Mouse (Mus musculus) thymus, adult 2 months (tissue): Measurements from ENCODE around the gene Npr2. TPM values are rescaled to one million over a fixed set of nuclear protein-coding genes. Genes with fewer than 3 reads are reported as not detected.

Source experiments
- DNase-seq: peaks from one replicate; pipeline ENCODE4 v3.0.0; 2021
- H3K27ac ChIP-seq: fragments of 200-500 bp; 2 replicates; pipeline ENCODE4 v1.5.1; 2012; ENCODE audit warnings: low read length, control low read depth; ENCODE audit not compliant: control insufficient read depth, insufficient read depth
- H3K27me3 ChIP-seq: fragments of 200-500 bp; 2 replicates; pipeline ENCODE4 v1.6.1; 2012; ENCODE audit warnings: mild to moderate bottlenecking, low read length, moderate library complexity, mixed read lengths; ENCODE audit not compliant: control insufficient read depth, insufficient read depth
- H3K36me3 ChIP-seq: fragments of 200-500 bp; 2 replicates; pipeline ENCODE4 v1.6.1; 2012; ENCODE audit warnings: mild to moderate bottlenecking, low read length, moderate library complexity; ENCODE audit not compliant: control insufficient read depth, insufficient read depth
- H3K4me1 ChIP-seq: fragments of 200-500 bp; replicated peaks from 2 replicates; pipeline ENCODE4 v1.6.1; 2012; ENCODE audit warnings: low read length; ENCODE audit not compliant: control insufficient read depth, insufficient read depth
- H3K4me3 ChIP-seq: fragments of 200-500 bp; 2 replicates; pipeline ENCODE4 v1.5.1; 2012; ENCODE audit warnings: mild to moderate bottlenecking, low read length, control low read depth, moderate library complexity; ENCODE audit not compliant: control insufficient read depth, insufficient read depth
- CTCF ChIP-seq: fragments of 200-500 bp; IDR thresholded peaks from 2 replicates; pipeline ENCODE4 v1.5.1; 2012; ENCODE audit warnings: mild to moderate bottlenecking, control low read depth, low read length, moderate library complexity, borderline replicate concordance; ENCODE audit not compliant: control insufficient read depth, poor library complexity, insufficient read depth; ENCODE audit errors: extremely low read depth
- POLR2A ChIP-seq: fragments of 200-500 bp; IDR thresholded peaks from 2 replicates; pipeline ENCODE4 v1.6.1; 2012; ENCODE audit warnings: mild to moderate bottlenecking, low read length, control low read depth, moderate library complexity; ENCODE audit not compliant: control insufficient read depth, poor library complexity, insufficient read depth; ENCODE audit errors: extremely low read depth
- WGBS: fragments of 180-500 bp; shearing (Covaris S2); methylation state at CpG from one replicate; pipeline ENCODE4 v1.1.7; 2018; 5-methylcytosine and 5-hydroxymethylcytosine counted together
- polyA plus RNA-seq: library from polyadenylated mRNA; depleted of rRNA; stranded (reverse); fragments of >200 nt; gene quantifications from 2 replicates; pipeline ENCODE4 v1.2.3, GENCODE M21; 2012

The Npr2 gene
- polyA plus RNA-seq, 1 experiment = 6.3 TPM

DNA sequence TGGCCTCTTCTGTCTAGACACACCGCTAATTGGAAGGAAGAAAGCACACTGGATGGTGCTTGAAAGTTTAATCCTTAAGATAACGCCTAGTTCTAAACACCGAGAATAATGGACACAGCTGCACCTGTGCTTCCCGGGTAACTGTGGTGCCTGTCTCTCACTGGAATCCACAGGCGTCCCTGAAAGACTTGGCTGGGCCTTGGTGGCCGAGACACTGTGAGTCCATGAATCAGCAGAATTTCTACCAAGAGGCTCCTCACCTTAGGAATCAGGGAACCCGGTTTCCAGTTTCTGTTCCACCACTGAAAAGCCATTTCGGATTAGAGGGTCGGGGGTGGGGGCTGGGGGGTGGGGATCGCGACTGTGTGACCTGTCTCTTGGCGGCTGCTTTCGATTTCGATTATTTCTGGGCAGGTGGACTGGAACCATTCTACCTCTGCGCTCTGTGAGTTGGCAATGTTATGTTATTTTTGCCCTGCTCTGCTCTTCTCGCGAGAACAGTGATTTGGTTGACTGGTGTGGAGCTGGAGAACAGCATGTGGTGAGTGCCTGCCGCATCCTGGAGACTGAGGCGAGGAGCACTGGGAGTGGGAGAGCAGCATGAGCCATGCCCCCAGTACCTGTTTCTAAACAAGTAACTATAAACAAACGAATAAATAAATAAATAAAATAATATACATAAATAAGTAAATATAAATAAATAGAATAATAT, 2.5 kb upstream of the Npr2 start:
- Histone ChIP-seq H3K4me1 (peaks cover 5% of the 10 kb centered on the region), H3K27me3 (peaks cover 7% of the 10 kb centered on the region), H3K27ac (no peak overlapping the region), H3K36me3 (no peaks in the 10 kb centered on the region), H3K4me3 (no peak overlapping the region)
- TF ChIP-seq CTCF (no peak), POLR2A (no peak)
- DNase-seq = no peak
- WGBS = 70% methylated on average over 20 of the region's 20 CpGs

DNA sequence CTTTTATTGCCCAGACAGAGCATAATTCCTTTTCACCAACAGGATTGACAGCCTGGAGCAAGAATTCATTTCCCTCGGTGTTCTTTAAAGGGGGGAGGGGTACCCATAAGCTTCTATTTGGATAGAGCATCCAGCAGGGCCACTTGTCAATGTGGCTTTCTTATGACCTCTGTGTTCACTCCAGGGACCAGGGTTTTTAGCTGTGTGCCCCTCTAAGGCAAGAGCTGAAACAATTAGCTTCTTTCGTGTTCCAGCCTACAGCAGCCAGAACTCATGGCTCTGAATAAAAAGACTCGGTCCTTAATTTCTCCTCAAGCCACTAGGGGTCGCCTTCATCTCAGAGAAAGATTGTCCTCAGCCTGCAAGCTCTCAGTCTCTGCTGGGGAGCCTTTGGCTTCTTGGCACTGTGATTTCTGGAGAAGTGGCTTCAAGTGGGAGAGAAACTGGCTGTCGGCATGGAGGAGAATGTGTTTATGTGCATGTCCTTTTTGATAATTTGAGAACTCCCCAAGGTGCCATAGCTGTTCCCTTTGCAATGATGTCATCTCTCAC, 1.6 kb upstream of the Npr2 start:
- peak; percentile 72 for DNase-seq
- Histone ChIP-seq H3K36me3 (no peaks in the 10 kb centered on the region), H3K27ac (no peak overlapping the region), H3K4me3 (no peak overlapping the region), H3K4me1 (peaks cover 5% of the 10 kb centered on the region), H3K27me3 (peaks cover 7% of the 10 kb centered on the region)
- WGBS = 6% methylated on average over 5 of the region's 5 CpGs
- TF ChIP-seq CTCF = no peak
- no peak for TF ChIP-seq POLR2A

GRCm38 (mm10) chr4:43630671-43631045, 1.1 kb upstream of the Npr2 start:
- no peak for DNase-seq
- Histone ChIP-seq H3K27ac (no peak overlapping the region), H3K4me3 (no peak overlapping the region), H3K27me3 (peaks cover 7% of the 10 kb centered on the region), H3K36me3 (no peaks in the 10 kb centered on the region), H3K4me1 (peaks cover 5% of the 10 kb centered on the region)
- 60% methylated on average over 5 of the region's 5 CpGs for WGBS
- no peak for TF ChIP-seq POLR2A
- TF ChIP-seq CTCF = no peak

DNA sequence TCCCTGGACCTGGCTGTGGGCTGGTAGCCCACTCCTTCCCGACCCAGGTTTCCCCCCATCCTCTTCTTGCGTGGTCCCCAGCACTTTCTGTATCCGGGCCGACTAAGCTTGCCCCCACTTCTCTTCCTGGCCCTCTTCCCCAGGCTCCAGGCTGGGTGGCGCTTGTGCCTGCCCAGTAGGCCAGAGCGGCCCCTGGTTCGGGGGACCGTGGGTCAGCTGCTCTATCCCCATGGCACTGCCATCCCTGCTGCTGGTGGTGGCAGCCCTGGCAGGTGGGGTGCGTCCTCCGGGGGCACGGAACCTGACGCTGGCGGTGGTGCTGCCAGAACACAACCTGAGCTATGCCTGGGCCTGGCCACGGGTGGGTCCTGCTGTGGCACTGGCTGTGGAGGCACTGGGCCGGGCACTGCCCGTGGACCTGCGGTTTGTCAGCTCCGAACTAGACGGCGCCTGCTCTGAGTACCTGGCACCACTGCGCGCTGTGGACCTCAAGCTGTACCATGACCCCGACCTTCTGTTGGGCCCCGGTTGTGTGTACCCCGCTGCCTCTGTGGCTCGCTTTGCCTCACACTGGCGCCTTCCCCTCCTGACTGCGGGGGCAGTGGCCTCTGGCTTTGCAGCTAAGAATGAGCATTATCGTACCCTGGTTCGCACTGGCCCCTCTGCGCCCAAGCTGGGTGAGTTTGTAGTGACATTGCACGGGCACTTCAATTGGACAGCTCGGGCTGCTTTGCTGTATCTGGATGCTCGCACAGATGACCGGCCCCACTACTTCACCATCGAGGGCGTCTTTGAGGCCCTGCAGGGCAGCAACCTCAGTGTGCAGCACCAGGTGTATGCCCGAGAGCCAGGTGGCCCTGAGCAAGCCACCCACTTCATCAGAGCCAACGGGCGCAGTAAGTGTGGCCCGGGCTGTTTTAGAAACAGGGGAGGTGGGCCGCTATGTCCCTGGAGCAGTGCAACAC, 503 bp downstream of the Npr2 start:
- no peaks in the 10 kb centered on the region for H3K36me3 ChIP-seq
- peaks cover 5% of the 10 kb centered on the region for H3K4me1 ChIP-seq
- WGBS = 85% methylated on average over 42 of the region's 42 CpGs
- H3K27ac ChIP-seq = no peak overlapping the region
- DNase-seq = no peak
- TF ChIP-seq CTCF = no peak
- TF ChIP-seq POLR2A = no peak
- peaks cover 7% of the 10 kb centered on the region for H3K27me3 ChIP-seq
- no peak overlapping the region for H3K4me3 ChIP-seq

GRCm38 (mm10) chr4:43633296-43633695, 1.6 kb downstream of the Npr2 start:
- Histone ChIP-seq H3K36me3 (no peaks in the 10 kb centered on the region), H3K4me1 (peaks cover 5% of the 10 kb centered on the region), H3K27me3 (peaks cover 7% of the 10 kb centered on the region), H3K4me3 (no peak overlapping the region), H3K27ac (no peak overlapping the region)
- WGBS = 89% methylated on average over 8 of the region's 8 CpGs
- TF ChIP-seq POLR2A (no peak), CTCF (no peak)
- DNase-seq = no peak

GRCm38 (mm10) chr4:43633736-43634135, 2.0 kb downstream of the Npr2 start:
- Histone ChIP-seq H3K27me3 (peaks cover 7% of the 10 kb centered on the region), H3K36me3 (no peaks in the 10 kb centered on the region), H3K4me3 (no peak overlapping the region), H3K27ac (no peak overlapping the region), H3K4me1 (peaks cover 5% of the 10 kb centered on the region)
- DNase-seq = no peak
- 94% methylated on average over 2 of the region's 2 CpGs for WGBS
- TF ChIP-seq POLR2A (no peak), CTCF (no peak)
